Mouse (Mus musculus) gastrocnemius, adult 2 months (tissue): Measurements from ENCODE around the gene Ak8. TPM values are rescaled to one million over a fixed set of nuclear protein-coding genes. Genes with fewer than 3 reads are reported as not detected.
A peak's percentile ranks its signal among the peaks of the same experiment; 100 is the strongest.

Experiments used
- DNase-seq: peaks from one replicate; pipeline ENCODE4 v3.0.0; 2022
- H3K27ac ChIP-seq: fragments of 200-600 bp; 2 replicates; pipeline ENCODE4 v1.8.1; 2022; ENCODE audit warnings: mild to moderate bottlenecking
- H3K4me3 ChIP-seq: fragments of 200-600 bp; 2 replicates; pipeline ENCODE4 v1.8.1; 2022; ENCODE audit warnings: mild to moderate bottlenecking, moderate library complexity
- CTCF ChIP-seq: fragments of 200-600 bp; IDR thresholded peaks from 2 replicates; pipeline ENCODE4 v1.8.1; 2022; ENCODE audit warnings: antibody characterized with exemption, mild to moderate bottlenecking, moderate library complexity
- intact Hi-C: fragments of 180-260 bp; cut with DNase I; formaldehyde crosslinking; loops from one replicate; pipeline ENCODE4 v1.15.1; 2025
- long read RNA-seq, 2 experiments: library from polyadenylated mRNA; stranded (forward); transcript quantifications; one replicate each; pipeline ENCODE4 v2.0.0; 2021
- total RNA-seq, 2 experiments: library from RNA; stranded (reverse); gene quantifications; 2 replicates each; pipeline ENCODE4 v1.2.3; 2021

Gene Ak8
- total RNA-seq = not detected
- long read RNA-seq, experiment 1 = 0 reads
- long read RNA-seq, experiment 2 = 0 reads

DNA sequence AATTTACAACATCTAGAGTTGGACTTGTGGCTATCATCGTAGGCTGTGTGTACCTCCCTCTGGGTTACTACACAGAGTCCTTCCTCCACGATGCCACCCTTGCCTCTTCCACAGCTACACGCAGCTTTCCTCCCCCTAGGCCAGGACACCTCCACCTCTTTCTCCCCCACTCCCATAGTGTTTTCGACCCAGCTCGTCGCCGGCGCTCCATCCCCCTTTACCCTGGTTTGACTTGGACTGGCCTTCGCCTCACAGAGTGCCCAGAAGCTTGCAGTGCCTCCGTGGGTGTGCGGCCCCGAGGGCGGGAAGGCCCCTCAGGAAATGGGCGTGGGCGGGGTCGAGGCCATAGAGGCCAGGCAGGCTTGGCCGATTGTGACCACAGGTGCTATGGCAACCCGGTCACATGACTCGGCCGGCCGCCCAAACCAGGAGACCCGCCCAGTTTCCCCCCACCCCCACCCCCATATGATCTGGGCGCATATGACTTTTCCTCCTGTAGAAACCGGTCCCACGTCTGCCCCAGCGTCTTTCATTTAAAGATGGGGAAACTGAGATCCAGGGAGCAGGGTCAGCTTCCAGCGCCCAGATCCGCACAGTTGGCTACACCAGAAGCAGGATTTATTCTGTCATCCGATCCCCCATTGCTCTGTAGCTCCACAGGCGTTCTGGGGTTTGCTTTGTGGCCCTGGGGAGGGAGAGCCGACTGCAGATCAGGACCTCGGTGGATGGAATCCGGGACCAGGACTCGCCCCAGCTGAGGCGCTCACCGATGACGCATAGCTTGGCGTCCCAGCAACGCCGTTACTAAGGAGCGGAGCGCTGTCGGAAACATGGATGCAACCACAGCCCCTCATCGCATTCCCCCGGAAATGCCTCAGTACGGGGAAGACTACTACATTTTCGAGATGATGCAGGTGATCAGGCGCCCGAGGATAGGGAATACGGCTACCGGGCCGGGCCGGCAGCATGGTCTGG lies at the start of gene Ak8, which contains the start of gene Spaca9:
TSS of gene Ak8 (plus strand) at position 804 of the 975 bp plus-strand sequence.
TSS of gene Spaca9 (minus strand) at position 367 of the 975 bp plus-strand sequence.
- no peak for TF ChIP-seq CTCF

DNA sequence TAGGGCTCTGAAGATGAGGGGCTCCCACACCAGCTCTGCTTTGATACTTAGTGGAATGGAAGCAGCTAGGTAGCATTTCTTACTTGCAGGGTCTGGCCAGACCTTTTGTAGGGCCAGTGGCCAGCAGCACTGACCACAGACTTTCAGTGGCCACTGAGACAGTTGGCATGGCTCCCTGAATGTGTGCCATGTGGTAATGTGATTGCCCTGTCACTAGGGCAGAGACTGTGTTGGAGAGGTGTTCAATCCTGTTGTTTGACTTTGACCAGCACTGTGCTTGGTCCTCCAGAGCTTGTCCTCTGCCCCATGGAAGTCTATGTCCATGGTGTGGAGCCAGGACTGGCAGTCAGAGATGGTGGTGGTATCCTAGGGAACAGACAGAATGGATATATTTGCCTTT lies 49.4 kb upstream of the Ak8 start:
- Histone ChIP-seq H3K4me3 (no peak overlapping the region), H3K27ac (no peak overlapping the region)
- intact Hi-C loops = no loop called here
- TF ChIP-seq CTCF = no peak
- peak; percentile 62 for DNase-seq

More for the DNA sequence above, at the start of gene Ak8, which contains the start of gene Spaca9:
- DNase-seq = peak; percentile 79
- intact Hi-C loops = no loop called here
- Histone ChIP-seq H3K4me3 (peak within 1 kb of the TSS; percentile 89), H3K27ac (peak within 1 kb of the TSS; percentile 68; the same call in 1 of the 2 replicates)

DNA sequence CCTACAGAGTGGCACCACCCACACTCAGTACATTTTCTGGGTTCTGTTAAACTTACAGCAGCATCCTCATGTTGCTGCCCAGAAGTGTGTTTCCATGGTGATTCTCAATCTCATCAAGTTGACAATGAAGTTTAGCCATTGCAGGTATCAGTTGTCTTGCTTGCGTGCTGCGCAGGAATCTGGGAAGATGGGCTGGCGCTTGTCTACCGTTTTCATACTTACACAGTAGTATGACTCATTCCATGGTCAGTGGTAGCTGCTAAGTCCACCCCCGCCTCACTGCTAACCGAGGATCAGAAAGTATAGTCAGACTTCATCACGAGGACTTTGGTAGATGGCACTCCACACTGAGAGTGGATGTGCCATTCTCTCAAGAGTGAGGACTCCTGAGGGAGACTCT lies 46.6 kb upstream of the Ak8 start:
- TF ChIP-seq CTCF = no peak
- no peak for DNase-seq
- Histone ChIP-seq H3K27ac (no peak overlapping the region), H3K4me3 (no peak overlapping the region)
- intact Hi-C loops = no loop called here

DNA sequence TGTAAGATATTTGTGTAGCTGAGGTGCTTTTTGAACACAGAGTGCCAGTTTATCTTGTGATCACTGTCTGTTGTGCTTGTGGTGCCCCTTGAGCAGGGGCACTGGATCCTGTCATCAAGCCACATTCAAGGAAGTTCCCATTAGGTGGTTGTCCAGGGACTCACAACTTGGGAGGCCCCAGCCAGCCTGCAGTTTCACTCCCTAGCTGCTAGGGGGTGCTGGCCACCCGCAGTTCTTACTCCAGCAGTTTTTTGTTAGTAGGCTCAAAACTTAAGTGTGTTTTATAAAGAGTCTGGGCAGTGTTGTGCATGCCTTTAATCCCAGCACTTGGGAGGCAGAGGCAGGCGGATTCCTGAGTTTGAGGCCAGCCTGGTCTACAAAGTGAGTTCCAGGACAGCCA lies 45.7 kb upstream of the Ak8 start:
- peak; percentile 57 for TF ChIP-seq CTCF
- no peak for DNase-seq
- H3K27ac ChIP-seq = no peak overlapping the region
- no peak overlapping the region for H3K4me3 ChIP-seq
- intact Hi-C loops = no loop called here

DNA sequence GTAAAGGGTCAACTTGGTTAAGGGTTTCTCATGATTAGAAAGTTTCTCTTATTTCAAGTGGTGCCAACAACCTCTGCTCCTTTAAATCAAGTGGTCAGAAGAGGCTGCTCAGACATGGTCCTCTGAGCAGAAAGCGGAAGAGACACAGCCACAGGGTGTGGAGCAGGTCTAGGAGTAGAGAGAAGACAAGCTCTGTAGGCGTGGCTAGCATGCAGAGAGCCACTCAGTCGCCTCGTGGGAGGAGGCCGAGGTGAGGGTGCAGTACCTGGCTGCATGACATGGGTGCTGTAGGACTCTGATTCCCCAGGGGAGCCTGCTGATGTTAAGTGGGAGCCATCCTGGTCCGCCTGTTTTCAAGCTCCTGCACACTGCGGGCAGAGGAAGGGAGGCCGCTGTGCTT lies 43.7 kb upstream of the Ak8 start:
- H3K4me3 ChIP-seq = no peak overlapping the region
- no peak for DNase-seq
- no peak for TF ChIP-seq CTCF
- H3K27ac ChIP-seq = no peak overlapping the region
- intact Hi-C loops = no loop called here

DNA sequence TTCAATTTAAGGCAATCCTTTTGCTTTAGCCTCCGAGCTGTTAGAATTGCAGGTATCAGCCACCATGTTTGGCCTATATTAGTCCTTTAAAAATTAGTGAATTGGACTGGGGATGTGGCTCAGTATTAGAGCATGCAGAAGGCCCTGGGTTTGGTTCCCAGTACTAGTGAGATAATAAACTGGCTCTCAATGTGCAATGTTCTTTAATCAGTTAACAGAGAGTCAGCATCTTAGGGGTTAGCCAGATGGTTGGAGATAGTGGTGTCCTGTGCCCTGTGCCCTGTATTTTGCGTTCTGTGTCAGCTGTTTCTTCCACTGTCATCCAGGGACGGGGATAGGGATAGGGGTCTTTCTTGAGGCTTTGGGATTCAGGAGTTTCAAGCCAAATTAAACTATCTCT lies 37.1 kb upstream of the Ak8 start:
- H3K27ac ChIP-seq = no peak overlapping the region
- no peak for DNase-seq
- intact Hi-C loops = no loop called here
- TF ChIP-seq CTCF = no peak
- no peak overlapping the region for H3K4me3 ChIP-seq

DNA sequence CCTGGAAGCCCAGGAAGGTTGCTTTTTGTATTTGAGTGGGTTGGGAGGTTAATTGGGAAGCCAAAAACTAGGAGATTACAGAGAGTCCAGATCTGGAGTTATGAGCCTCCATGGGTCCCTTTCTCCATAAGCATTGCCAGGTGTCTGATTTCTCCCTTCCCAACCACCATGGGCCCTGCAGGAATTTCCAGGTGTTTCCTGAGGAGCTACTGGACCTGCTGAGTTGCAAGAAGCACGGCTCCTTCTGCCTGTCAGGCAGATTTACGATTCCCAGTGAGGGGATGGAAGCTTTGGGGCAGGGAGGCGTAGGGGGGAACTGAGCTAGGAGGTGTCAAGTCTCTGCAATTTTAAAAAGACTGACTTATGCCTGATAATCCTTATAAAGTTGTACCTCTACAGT lies 34.1 kb upstream of the Ak8 start:
- no peak for TF ChIP-seq CTCF
- no peak overlapping the region for H3K27ac ChIP-seq
- intact Hi-C loops = no loop called here
- no peak for DNase-seq
- H3K4me3 ChIP-seq = no peak overlapping the region

DNA sequence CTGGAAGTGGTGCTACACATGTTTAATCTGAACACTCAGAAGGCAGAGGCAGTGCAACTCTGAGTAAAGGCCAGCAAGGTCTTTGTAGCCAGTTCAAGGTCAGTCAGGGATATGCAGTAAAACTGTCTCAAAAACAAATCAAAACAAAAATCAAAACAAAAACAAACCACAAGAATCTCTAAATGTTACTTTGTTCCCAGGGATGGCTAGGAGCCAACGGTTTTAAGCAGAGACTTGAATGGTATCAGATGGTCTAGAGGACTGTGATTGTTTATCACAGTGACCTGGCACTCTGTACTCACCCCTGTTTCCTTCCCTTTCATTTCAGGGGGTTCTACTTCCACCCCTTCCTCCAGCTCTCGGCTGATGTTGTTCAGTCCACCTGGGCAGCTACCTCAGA lies 28.5 kb upstream of the Ak8 start:
- DNase-seq = no peak
- no peak for TF ChIP-seq CTCF
- intact Hi-C loops = no loop called here
- no peak overlapping the region for H3K4me3 ChIP-seq
- H3K27ac ChIP-seq = no peak overlapping the region

DNA sequence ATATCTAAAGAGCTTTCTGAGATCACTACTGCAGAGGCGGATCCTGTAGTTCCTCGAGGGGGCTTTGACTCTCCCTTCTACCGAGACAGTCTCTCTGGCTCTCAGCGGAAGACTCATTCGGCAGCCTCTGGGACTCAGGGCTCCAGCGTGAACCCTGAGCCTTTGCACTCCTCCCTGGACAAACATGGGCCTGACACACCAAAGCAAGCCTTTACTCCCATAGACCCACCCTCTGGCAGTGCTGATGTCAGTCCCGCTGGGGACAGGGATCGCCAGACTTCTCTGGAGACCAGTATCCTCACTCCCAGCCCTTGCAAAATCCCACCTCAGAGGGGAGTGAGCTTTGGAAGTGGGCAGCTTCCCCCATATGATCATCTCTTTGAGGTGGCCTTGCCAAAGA lies 24.0 kb upstream of the Ak8 start:
- no peak for TF ChIP-seq CTCF
- intact Hi-C loops = no loop called here
- Histone ChIP-seq H3K4me3 (no peak overlapping the region), H3K27ac (no peak overlapping the region)
- DNase-seq = no peak

DNA sequence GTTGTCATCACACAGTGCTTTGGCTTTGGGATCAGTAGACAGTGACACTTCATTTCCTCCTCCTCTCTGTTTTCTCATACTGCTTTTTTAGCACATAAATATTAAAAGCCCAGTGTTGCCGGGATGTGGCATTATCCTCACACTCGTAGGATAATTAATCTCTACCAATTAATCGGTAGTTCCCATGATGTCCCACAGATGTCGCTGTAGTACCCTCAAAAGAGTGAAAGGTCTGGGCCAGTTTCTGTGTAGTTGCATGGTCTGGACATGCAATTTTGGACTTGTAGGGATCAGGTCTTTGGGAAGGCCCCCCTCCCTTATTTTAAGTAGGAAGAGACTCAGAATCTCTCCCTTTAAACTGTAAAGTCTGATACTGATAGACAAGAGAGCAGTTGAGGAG lies 19.3 kb upstream of the Ak8 start:
- peak; percentile 64 for TF ChIP-seq CTCF
- no peak overlapping the region for H3K4me3 ChIP-seq
- H3K27ac ChIP-seq = no peak overlapping the region
- no peak for DNase-seq
- intact Hi-C loops = no loop called here

DNA sequence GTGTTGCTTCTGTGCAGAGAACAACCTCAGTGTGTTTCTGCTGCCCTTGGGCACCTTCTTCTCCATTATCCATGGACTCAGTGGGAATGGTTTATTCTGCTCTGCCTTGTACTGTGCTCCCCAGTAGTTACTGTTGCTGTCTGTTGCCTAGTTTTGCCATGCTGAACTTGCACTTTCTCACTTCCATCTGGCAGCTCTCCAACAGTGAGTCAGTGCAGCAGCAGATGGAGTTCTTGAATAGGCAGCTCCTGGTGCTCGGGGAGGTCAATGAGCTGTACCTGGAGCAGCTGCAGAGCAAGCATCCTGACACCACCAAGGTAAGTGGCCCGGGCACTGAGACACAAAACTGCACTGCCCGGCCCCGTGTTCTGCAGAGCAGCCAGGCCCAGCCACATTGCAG lies 18.2 kb upstream of the Ak8 start:
- no peak for TF ChIP-seq CTCF

DNA sequence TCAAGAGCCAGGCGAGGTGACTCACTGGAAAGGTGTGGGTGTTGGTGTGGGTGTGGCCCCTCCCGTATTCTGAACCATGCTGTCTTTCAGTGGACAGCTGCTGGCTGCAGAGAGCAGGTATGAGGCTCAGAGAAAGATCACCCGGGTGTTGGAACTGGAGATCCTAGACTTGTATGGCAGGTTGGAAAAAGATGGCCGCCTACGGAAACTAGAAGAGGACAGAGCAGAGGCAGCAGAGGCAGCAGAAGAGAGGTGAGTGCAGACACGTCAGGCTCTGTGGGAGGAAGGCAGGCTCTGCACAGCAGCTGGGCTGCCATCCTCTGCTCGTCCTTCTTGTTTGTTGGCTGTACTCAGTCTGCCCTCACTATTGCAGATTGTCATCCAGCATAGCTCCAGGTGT lies 14.1 kb upstream of the Ak8 start:
- intact Hi-C loops = no loop called here
- Histone ChIP-seq H3K4me3 (no peak overlapping the region), H3K27ac (no peak overlapping the region)
- TF ChIP-seq CTCF = no peak
- no peak for DNase-seq

More for the DNA sequence above, 18.2 kb upstream of the Ak8 start:
- Histone ChIP-seq H3K4me3 (no peak overlapping the region), H3K27ac (no peak overlapping the region)
- intact Hi-C loops = no loop called here
- DNase-seq = peak; percentile 48

DNA sequence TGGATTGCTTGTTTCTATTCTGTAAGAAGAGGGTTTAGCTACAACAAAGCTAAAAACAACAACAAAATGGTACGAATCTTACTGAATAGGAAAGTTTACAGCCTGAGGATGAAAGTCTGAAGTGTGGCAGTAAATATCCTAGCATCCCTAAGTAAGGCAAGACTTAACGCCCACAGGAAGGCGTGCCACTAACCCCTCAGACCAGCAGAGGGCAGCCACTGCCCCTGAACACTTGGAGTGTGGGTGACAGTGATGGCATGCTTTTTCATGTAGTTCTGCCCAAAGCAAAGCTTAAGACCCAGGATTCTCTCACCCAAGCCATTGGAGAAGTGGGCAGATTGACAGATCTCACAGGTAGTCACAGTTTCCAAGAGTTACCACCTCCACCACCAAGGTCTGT lies 11.5 kb upstream of the Ak8 start:
- peak; percentile 54 for TF ChIP-seq CTCF
- Histone ChIP-seq H3K27ac (no peak overlapping the region), H3K4me3 (no peak overlapping the region)
- peak; percentile 32 for DNase-seq
- intact Hi-C loops = no loop called here

DNA sequence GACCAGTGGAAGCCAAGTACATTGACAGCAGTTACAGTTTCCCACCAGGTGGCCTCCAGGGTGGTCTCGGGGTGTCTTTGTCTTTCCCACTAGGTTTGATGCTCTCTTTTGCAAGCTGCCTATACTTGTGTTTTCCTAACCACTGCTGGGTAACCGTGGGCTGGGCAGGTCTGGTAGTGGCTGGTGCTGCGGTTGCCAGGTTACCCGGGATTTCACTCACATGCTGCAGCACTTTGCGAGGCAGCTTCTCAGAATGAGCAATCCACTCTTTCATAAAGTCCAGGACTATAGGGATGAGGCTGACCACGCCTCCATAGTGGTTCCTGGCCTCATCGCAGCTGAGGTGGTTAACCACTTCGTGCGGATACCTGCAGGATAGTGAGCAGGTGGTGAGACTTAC lies 7.3 kb upstream of the Ak8 start:
- no peak for DNase-seq
- intact Hi-C loops = no loop called here
- no peak overlapping the region for H3K4me3 ChIP-seq
- H3K27ac ChIP-seq = no peak overlapping the region
- TF ChIP-seq CTCF = no peak
